Mouse (Mus musculus) cerebellum, adult 18-20 months (tissue): ENCODE measurements around the gene Utp11.

Source experiments
- DNase-seq, 2 experiments: peaks; one replicate each; pipeline ENCODE4 v3.0.0; 2021

Gene Utp11

DNA sequence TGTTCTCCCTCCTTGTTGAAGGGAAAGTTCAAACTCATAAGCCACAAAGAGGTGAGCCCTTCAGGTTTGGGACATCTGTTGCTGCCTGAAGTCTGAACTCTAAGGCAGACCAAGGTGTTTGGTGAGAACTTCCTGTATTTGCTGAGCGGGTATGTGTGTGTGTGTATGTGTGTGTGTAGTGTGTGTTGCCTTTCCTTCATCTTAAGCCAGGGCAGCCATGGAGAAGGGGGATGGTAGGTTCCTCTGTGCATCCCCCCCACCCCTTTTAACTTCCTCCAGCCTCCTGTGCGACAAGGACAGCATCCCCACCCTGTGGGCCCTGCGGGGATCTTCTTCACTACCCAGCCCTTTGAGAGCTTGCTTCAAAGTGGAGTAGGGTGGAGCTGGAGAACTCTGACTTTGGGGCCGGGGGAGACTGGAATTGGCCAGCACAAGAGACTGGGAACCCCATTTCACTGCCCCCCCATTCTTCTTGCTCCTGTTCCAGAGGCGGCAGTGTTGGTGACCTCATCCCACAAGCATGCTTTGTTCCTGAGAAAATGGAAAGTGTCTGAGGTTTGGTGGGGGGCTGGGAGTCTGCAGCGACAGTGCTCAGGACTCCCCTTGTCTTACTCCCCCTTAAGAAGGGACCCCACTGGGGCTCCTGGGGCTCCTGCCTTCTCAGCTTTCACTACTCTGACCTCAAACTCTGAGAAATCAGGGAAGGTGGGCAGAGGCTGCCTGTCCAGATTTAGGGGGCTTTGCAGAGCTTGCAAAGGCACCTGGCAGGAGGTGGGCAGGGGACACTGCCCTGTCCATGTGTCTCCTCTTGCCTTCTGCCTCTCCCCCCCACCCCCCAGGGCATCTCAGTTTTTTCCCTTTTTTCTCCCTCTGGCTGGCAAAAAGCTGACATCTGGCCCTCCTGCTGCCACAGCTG is 10.7 kb upstream of the Utp11 start:
- no peak for DNase-seq

DNA sequence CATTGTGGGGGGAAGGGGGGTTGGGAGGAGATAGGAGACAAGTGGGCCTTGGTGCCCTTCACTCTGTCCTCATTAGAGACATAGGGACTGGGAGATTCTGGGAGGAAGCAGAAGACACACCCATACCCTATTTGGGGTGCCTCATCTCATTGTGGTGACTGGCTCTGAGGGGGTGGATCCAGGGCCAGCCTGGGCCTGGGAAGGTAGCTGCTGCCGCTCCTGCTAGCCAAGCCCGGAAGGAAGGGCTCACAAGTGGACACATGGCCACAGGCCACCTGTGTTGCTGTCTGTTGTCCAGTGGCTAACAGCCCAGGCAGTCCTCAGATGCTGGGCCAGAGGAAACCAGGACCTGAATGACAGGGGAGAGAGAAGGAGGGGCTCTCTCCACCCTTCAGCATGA is 10.0 kb upstream of the Utp11 start:
- no peak for DNase-seq

- DNase-seq = no peak
Observed at GRCm38 (mm10) chr4:124701916-124702315, 8.5 kb upstream of the Utp11 start.

- DNase-seq = no peak
Observed at GRCm38 (mm10) chr4:124701052-124701845, 7.8 kb upstream of the Utp11 start.

GRCm38 (mm10) chr4:124700248-124700971 is 7.0 kb upstream of the Utp11 start, which contains the start of gene Fhl3:
Gene Fhl3, plus strand, starts transcription at chr4:124700701.
- no peak for DNase-seq

GRCm38 (mm10) chr4:124699791-124700190 is 6.4 kb upstream of the Utp11 start:
- DNase-seq = no peak

- no peak for DNase-seq
Observed at GRCm38 (mm10) chr4:124695786-124696516, 2.6 kb upstream of the Utp11 start.

DNA sequence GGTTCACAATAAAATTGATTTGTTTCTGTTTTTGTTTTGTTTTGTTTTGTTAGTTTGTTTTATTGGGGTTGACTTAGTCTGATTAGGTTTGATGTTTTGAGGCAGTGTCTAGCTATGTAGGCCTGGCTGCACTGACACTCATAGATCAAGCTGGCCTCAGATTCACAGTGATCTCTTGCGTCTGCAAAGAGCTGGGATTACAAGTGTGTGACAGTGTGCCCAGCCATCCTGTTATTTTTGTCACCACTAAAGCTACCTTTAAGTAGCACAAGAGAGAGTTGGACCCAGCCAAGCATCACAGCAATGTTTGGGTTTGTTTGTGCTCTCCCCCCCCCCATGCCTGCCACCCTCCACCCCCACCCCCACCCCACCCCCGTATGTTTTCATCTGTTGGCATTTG is 1.2 kb upstream of the Utp11 start:
- no peak for DNase-seq

- no peak for DNase-seq
Observed at GRCm38 (mm10) chr4:124692416-124692861, 961 bp downstream of the Utp11 start.

GRCm38 (mm10) chr4:124691455-124691854 is 1.9 kb downstream of the Utp11 start:
- DNase-seq = no peak

DNA sequence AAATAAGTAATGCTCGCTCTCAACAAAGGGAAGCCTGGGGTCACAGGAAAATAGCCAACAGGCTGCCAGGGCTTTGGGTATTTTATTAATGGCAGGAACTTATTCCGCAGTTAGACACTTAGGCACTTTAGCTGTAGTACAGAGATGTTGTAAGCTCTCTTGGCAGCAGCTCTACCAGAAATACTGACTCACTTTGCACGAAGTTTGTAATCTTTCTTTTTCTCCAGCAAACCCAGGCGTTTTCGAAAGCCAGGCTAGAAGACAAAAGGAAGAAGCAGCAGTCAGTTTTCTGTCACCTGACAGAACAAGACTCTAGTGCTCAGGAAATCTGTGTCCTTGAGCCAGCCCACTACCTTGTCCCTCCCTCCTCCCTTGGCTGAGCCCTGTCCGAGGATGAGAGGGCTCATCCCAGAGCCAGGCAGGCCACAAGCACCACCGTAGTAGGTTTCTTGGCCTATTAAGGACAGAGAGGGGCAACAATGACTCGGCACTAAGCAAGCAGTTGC is 7.5 kb downstream of the Utp11 start:
- DNase-seq = no peak

GRCm38 (mm10) chr4:124685453-124685852 is 7.9 kb downstream of the Utp11 start:
- no peak for DNase-seq

GRCm38 (mm10) chr4:124685004-124685403 is 8.4 kb downstream of the Utp11 start:
- DNase-seq = no peak

DNA sequence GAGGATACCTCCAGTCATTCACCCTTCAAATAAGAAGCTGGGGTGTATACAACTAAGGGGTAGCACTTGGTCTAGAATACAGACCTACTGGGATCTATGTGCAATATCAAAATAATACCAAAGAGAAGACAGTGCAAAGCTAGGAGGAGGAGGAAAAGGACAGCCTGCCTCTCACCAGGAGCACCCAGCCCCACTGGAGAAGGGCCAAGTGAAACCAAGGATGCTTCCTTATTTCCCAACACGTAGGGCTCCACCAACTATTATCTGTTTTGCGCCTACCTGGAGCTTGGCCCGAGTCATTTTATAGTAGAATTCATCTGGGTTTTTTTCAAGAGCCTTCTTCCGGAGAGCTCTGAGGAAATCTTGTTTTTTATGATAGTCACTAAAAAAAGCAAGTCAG is 9.9 kb downstream of the Utp11 start:
- peak; percentile 31 to 52 for DNase-seq

- no peak for DNase-seq
Observed at GRCm38 (mm10) chr4:124682270-124682669, 11.1 kb downstream of the Utp11 start.

DNA sequence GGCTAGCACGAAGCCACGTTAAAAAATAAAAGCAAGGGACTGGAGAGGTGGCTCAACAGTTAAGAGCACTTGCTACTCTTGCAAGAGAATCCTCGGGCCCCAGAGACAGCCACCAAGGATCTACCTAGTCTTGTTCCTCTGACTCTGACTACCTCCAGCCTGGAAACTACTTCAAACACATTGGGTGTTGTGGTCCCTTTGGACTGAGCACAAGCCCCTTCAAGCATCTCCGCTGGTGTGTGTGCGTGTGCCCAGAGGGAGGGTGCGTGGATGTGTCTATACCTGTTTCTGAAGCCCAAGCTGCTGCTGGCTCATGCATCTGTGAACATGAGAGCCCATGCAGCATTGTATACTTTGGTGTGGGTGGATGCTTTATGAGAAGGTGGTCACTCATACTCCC is 17.4 kb downstream of the Utp11 start:
- DNase-seq = no peak

GRCm38 (mm10) chr4:124675037-124675436 is 18.4 kb downstream of the Utp11 start:
- peak; percentile 63 to 82 for DNase-seq

DNA sequence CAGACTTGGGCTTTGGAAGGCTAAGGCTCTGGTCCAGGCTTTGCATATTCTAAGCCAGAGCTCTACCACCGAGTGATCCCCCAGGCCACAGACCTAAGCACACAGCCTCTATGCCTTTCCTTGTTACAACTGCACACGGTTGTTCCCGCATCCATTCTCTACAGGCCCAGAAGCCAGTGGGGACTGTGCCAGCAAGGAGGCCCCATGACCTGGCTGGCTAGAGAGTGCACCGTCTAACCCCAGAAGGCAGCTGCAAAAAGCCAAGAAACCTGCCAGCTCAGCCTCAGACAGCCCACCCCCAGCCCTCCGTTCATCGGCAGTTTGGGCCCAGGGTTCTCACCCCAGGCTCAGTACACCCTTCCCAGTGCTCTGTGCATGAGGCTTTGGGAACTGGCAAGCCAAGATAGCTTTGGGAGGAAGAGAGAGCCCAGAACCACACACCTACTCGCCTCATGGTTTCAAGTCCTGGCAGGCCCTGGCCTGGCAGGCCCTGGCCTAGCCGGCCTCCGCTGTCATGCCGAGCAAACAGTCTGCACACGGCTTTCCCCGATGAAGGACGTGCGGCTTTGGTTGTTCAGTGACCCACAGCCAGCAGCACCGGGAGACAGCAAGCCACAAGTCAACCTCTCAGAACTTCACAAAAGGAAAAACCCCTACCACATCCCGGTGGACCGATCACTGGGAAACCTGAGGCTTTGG is 18.9 kb downstream of the Utp11 start:
- DNase-seq = peak in 1 of 2 experiments; percentile 15

DNA sequence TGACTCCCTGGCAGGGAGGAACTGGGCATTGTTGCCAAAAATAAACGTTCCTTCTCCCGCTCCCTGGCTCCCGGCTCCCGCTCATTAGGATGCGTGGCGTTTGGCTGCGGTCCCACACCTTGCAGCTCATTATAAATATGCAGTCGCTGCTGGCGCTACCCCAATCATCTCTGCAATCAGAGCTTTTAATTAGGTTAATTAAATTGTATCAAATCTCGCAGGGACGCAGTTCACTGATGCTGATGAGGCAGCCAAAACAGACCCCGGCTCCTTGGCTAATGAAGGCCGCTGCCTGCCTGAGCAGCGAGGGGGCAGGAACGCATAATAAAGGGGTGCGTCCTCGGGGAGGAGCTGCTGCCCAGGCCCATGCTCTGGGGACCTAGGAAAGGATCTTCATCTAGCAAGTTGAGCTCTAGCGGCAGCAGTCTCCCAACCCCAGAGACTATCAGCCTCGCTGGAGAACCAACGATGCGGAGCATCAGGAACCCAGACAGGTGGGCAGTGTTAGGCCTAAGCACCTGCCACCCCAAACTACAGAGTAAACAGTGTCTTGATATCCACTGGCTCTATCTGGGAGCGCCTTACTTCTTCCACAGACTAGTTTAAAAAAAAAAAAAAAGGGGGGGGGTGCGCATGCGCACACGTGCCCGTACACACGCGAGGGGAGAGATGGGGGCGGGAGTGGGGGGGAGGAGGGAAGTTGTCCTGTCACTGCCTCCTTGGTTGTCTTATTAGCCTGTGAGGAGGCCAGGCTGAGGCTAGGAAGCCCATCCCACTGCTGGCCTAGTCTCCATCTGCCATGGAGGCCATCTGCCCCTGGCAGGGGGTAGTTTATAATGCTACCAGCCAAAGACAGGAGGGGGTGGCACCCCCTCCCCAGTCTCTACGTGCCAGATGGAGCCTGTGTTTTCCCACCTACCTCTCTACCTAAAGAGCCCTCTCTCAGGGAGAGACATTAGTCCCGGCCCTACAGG is 20.8 kb downstream of the Utp11 start:
- peak; percentile 66 to 68 for DNase-seq

DNA sequence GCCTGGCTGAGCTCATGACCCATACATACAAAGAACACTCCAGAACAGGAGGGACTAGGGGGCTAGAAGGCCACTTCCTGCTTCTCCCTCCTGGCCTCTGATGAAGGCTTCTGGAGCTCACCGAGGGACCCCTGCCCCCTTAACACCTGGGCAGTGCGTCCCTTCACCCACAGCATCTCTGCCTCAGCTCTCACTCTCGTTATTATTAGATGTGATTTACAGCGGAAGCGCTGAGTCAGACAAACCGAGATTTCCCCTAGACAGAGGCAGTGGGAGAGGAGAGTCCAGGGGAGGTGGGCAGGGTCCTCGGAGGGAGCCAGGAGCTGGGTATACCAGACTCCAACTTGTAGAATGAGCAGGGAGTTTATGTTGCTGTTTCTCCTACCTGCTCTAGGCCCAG is 21.8 kb downstream of the Utp11 start:
- no peak for DNase-seq
